Mouse (Mus musculus) forebrain, embryonic 14.5 days (tissue): ENCODE results near the gene Snx33. TPM values are rescaled to one million over a fixed set of nuclear protein-coding genes. Genes with fewer than 3 reads are reported as not detected.
"Not testable (repeated sequence)": the region's sequence is repeated elsewhere in the genome, so short reads cannot be mapped to it uniquely, and the experiment has no call there.

Source experiments
- ATAC-seq: fragments of 200-750 bp; cut with Nextera tagmentation; 2 replicates; pipeline ENCODE4 v1.8.0; 2017; ENCODE audit warnings: mild to moderate bottlenecking, moderate library complexity
- DNase-seq: peaks from one replicate; pipeline ENCODE4 v3.0.0-alpha.2; 2015; ENCODE audit warnings: low spot score
- H3K27ac ChIP-seq: fragments of 300-500 bp; sonication (generic); 2 replicates; pipeline ENCODE4 v1.5.1; 2014; ENCODE audit warnings: low read depth, mild to moderate bottlenecking, control low read depth, low read length, moderate library complexity
- H3K27me3 ChIP-seq: fragments of 300-500 bp; sonication (generic); replicated peaks from 2 replicates; pipeline ENCODE4 v1.6.1; 2014; ENCODE audit warnings: low read length, control low read depth, mixed read lengths; ENCODE audit not compliant: control insufficient read depth, insufficient read depth
- H3K36me3 ChIP-seq: fragments of 300-500 bp; sonication (generic); 2 replicates; pipeline ENCODE4 v1.6.1; 2014; ENCODE audit warnings: low read length, control low read depth; ENCODE audit not compliant: control insufficient read depth, insufficient read depth
- H3K4me1 ChIP-seq: fragments of 300-500 bp; sonication (generic); 2 replicates; pipeline ENCODE4 v1.6.1; 2014; ENCODE audit warnings: antibody characterized with exemption, low read length, control low read depth; ENCODE audit not compliant: control insufficient read depth, insufficient read depth
- H3K4me2 ChIP-seq: fragments of 300-500 bp; sonication (generic); 2 replicates; pipeline ENCODE4 v1.6.1; 2014; ENCODE audit warnings: mild to moderate bottlenecking, control low read depth, low read length
- H3K4me3 ChIP-seq: fragments of 300-500 bp; sonication (generic); 2 replicates; pipeline ENCODE4 v1.5.1; 2014; ENCODE audit warnings: low read depth, low read length, control low read depth
- H3K9ac ChIP-seq: fragments of 300-500 bp; sonication (generic); 2 replicates; pipeline ENCODE4 v1.6.1; 2014; ENCODE audit warnings: mild to moderate bottlenecking, low read length, control low read depth, moderate library complexity
- H3K9me3 ChIP-seq: fragments of 300-500 bp; sonication (generic); replicated peaks from 2 replicates; pipeline ENCODE4 v1.6.1; 2016; ENCODE audit warnings: low read length, control low read depth, mixed read lengths; ENCODE audit not compliant: control insufficient read depth
- WGBS: fragments of 180-500 bp; shearing (Covaris S2); extraction: QIAGEN DNeasy Blood & Tissue Kit; methylation state at CpG from one replicate; pipeline ENCODE4 v1.1.7; 2014; 5-methylcytosine and 5-hydroxymethylcytosine counted together
- polyA plus RNA-seq: library from polyadenylated mRNA; unstranded; fragments of >200 nt; fragmentation: Nextera tagmentation; extraction: Ambion mirVana; gene quantifications from 2 replicates; pipeline ENCODE4 v1.2.1, GENCODE M21; 2014

Snx33 gene
- polyA plus RNA-seq, 1 experiment from 2014 or later = 1.7 TPM

DNA sequence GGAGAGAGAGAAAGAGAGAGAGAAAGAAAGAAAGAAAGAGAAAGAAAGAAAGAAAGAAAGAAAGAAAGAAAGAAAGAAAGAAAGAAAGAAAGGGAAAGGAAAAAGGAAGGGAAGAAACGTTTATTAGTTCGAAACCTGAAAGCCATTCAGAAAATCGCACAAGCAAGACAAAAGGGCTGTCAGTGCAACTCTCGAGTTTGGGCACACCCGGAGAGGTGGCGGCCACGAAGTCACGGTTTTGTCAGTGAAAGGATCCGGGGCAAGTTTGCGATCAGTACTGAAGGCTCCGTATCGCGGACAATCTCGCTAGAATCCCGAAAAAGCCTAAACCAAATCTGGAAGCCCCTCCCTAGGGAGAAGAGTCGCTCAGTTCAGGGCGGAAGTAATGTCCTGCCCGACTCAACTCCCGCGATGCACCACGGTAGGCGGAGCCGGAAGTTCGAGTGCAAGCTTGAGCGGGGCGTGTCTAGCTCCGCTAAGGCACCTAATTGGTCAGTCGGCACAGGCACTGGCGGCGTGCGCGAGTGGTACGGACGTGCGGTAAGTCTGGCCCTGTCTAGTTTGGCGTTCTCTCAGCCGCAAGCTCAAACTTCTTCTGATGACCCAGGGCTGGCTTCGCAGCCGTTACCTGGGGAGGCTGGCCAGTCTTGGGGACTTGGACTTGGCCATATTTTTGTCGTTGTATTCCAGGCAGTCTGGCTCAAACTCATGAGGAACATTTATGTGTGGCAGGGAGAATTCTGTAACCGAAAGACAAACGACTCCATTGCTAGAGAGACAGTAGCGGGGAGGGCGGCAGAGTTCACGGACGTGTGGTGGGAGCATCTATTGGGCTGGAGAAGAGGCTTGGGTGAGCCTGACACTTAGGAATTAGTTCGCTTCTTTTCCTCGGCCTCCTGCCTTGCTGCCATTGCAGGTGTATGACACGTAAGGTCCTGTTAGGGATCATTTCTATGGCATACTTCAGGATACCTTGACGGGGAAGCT is 22.5 kb upstream of the Snx33 start, which contains the start of gene Snupn:
Snupn (plus strand) TSS at position 465 of the 987 bp plus-strand sequence.
- peak within 1 kb of the TSS; percentile 86 for H3K27ac ChIP-seq
- H3K9ac ChIP-seq = peak within 1 kb of the TSS; percentile 74
- H3K9me3 ChIP-seq = no peaks in the 10 kb centered on the region
- peak within 1 kb of the TSS; percentile 61 for H3K4me3 ChIP-seq
- peak; percentile 100 for ATAC-seq
- H3K36me3 ChIP-seq = no peaks in the 10 kb centered on the region
- under 1% methylated on average over 50 of the region's 50 CpGs for WGBS
- H3K27me3 ChIP-seq = no peaks in the 10 kb centered on the region
- peak; percentile 100 for DNase-seq
- peaks cover 4% of the 10 kb centered on the region; the same call in 1 of the 2 replicates for H3K4me1 ChIP-seq
- peak within 1 kb of the TSS; percentile 85 for H3K4me2 ChIP-seq

GRCm38 (mm10) chr9:56949767-56950166 is 21.6 kb upstream of the Snx33 start:
- Histone ChIP-seq H3K27me3 (no peaks in the 10 kb centered on the region), H3K4me1 (peaks cover 4% of the 10 kb centered on the region; the same call in 1 of the 2 replicates), H3K4me2 (peak overlapping the region; percentile 85), H3K27ac (no peak overlapping the region), H3K9me3 (no peaks in the 10 kb centered on the region), H3K9ac (peak overlapping the region; percentile 46; the same call in 1 of the 2 replicates), H3K36me3 (no peaks in the 10 kb centered on the region), H3K4me3 (peak overlapping the region; percentile 27)
- ATAC-seq (no peak), DNase-seq (peak; percentile 9)
- WGBS = 36% methylated on average over 13 of the region's 13 CpGs

DNA sequence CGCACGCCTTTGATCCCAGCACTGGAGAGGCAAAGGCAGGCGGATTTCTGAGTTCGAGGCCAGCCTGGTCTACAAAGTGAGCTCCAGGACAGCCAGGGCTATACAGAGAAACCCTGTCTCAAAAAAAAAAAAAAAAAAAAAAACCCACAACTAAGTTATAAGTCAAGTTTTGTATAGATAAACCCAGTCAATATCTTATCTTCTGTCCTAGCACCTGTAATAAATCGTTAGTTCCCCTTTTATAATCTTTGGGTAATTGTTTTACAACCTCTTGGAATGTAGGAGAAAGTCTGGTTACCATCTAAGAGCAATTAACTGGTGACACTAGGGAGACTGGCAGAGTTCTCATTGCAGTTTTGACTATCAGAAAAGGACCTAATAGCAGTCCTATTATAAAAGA is 20.5 kb upstream of the Snx33 start:
- not testable (repeated sequence) for DNase-seq, H3K9me3 ChIP-seq, H3K4me1 ChIP-seq, H3K4me2 ChIP-seq, ATAC-seq, H3K27me3 ChIP-seq, H3K9ac ChIP-seq, H3K27ac ChIP-seq, H3K4me3 ChIP-seq, H3K36me3 ChIP-seq
- 97% methylated on average over 5 of the region's 5 CpGs for WGBS

- not testable (repeated sequence) for H3K9ac ChIP-seq, H3K4me1 ChIP-seq, ATAC-seq, H3K27ac ChIP-seq, H3K9me3 ChIP-seq, H3K4me2 ChIP-seq, H3K36me3 ChIP-seq, H3K27me3 ChIP-seq, H3K4me3 ChIP-seq
- peak; percentile 73 for DNase-seq
- WGBS = 24% methylated on average over 3 of the region's 3 CpGs
These were observed 19.3 kb upstream of the Snx33 start for GRCm38 (mm10) chr9:56947481-56947880.

GRCm38 (mm10) chr9:56938374-56938773 is 10.2 kb upstream of the Snx33 start:
- no peak for DNase-seq
- Histone ChIP-seq H3K4me1 (peaks cover 9% of the 10 kb centered on the region), H3K27ac (no peak overlapping the region), H3K9ac (peak overlapping the region; percentile 85), H3K27me3 (no peaks in the 10 kb centered on the region), H3K36me3 (no peaks in the 10 kb centered on the region), H3K4me3 (peak overlapping the region; percentile 76), H3K9me3 (no peaks in the 10 kb centered on the region), H3K4me2 (peak overlapping the region; percentile 84)
- no peak for ATAC-seq
- WGBS = 9% methylated on average over 7 of the region's 7 CpGs

- H3K4me2 ChIP-seq = peak within 1 kb of the TSS; percentile 84
- peak within 1 kb of the TSS; percentile 76 for H3K4me3 ChIP-seq
- H3K36me3 ChIP-seq = no peaks in the 10 kb centered on the region
- under 1% methylated on average over 73 of the region's 73 CpGs for WGBS
- peaks cover 9% of the 10 kb centered on the region for H3K4me1 ChIP-seq
- H3K27me3 ChIP-seq = no peaks in the 10 kb centered on the region
- H3K9me3 ChIP-seq = no peaks in the 10 kb centered on the region
- ATAC-seq = peak; percentile 98
- peak; percentile 99 for DNase-seq
- peak within 1 kb of the TSS; percentile 85 for H3K9ac ChIP-seq
- peak within 1 kb of the TSS; percentile 86 for H3K27ac ChIP-seq
These were observed 9.3 kb upstream of the Snx33 start, which contains the start of gene Imp3 for GRCm38 (mm10) chr9:56937223-56938160. Gene Imp3 (plus strand): TSS chr9:56937475.

DNA sequence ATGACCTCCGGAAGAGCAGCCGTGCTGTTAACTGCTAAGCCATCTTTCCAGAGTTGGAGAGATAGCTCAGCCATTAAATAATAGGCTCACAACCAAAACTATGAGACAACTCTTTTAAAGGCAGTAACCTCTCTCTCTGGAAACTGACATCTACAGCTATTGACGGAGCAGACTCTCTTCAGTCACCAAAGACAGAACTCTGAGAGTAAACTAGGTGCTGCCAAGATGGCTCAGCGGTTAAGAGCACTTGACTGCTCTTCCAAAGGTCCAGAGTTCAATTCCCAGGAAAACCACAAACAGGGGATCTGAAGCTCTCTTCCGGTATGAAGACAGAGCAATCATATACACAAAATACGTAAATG is 8.7 kb upstream of the Snx33 start:
- Histone ChIP-seq H3K27me3 (no peaks in the 10 kb centered on the region), H3K4me1 (peaks cover 9% of the 10 kb centered on the region), H3K36me3 (no peaks in the 10 kb centered on the region), H3K9ac (peak overlapping the region; percentile 46), H3K27ac (no peak overlapping the region), H3K9me3 (no peaks in the 10 kb centered on the region), H3K4me2 (peak overlapping the region; percentile 58), H3K4me3 (peak overlapping the region; percentile 76)
- DNase-seq = no peak
- 18% methylated on average over 6 of the region's 6 CpGs for WGBS
- ATAC-seq = no peak

- Histone ChIP-seq H3K4me2 (no peak overlapping the region), H3K9me3 (no peaks in the 10 kb centered on the region), H3K27ac (no peak overlapping the region), H3K27me3 (no peaks in the 10 kb centered on the region), H3K4me3 (no peak overlapping the region), H3K36me3 (no peaks in the 10 kb centered on the region), H3K9ac (no peak overlapping the region), H3K4me1 (peaks cover 7% of the 10 kb centered on the region; the same call in 1 of the 2 replicates)
- WGBS = 90% methylated on average over 1 of the region's 1 CpGs
- DNase-seq (no peak), ATAC-seq (no peak)
These were observed 2.4 kb upstream of the Snx33 start for GRCm38 (mm10) chr9:56930556-56930955.
